Mouse (Mus musculus) duodenum, adult 2 months (tissue): ENCODE data around the gene Wdr5. TPM values are rescaled to one million over a fixed set of nuclear protein-coding genes. Genes with fewer than 3 reads are reported as not detected.

Experiments
- polyA plus RNA-seq: library from polyadenylated mRNA; depleted of rRNA; stranded (reverse); fragments of >200 nt; gene quantifications from 2 replicates; pipeline ENCODE4 v1.2.3, GENCODE M21; 2012; ENCODE audit warnings: low replicate concordance; rRNA removed

Wdr5 gene
- 18.7 and 30.2 TPM in 2 replicates for polyA plus RNA-seq

GRCm38 (mm10) chr2:27514639-27515328 is at the start of gene Wdr5:
Gene Wdr5 (plus strand): TSS chr2:27515157.

DNA sequence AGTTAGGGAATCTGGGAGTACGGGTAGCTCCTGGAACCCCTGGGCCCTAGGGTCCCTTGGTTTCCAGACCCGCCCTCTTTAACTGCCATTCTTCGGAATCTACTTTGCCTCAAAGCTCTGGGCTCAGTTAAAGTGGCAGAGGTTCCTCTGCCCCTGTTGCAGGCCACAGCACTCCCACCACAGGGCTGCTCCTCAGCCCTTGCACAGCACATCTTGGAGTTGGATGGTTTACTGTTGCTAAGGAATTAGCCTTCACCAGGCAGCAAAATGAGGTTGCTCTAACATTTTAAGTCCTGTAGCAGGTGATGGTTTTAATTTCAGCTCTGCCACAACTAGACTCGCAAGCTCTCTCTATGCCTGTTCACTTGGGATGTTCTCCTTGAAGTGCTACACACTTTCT is 7.4 kb upstream of the Wdr5 start, which contains the start of gene Brd3:
Brd3 (minus strand) TSS at position 101 of the 400 bp plus-strand sequence.

Other genes with a start within 250 kb of the Wdr5 start
- gene Vav2, start 88.1 kb upstream of the Wdr5 start, polyA plus RNA-seq: 25.3 and 52.4 TPM in 2 replicates
- 0.85 and 2.8 TPM in 2 replicates for gene Brd3os, start 72.8 kb upstream of the Wdr5 start, polyA plus RNA-seq
- 8.4 and 16.0 TPM in 2 replicates for gene Brd3, start 7.5 kb upstream of the Wdr5 start, polyA plus RNA-seq
- 90.8 and 109 TPM in 2 replicates for gene Rxra, start 161.3 kb downstream of the Wdr5 start, polyA plus RNA-seq